Mouse (Mus musculus) R1 (cell line): ENCODE measurements around the gene Slc39a10.
"Not testable (repeated sequence)": the region's sequence is repeated elsewhere in the genome, so short reads cannot be mapped to it uniquely, and the experiment has no call there.

ENCODE experiments used
- DNase-seq: peaks from one replicate; pipeline ENCODE4 v3.0.0-alpha.2; 2018; ENCODE audit warnings: low read depth, low spot score

Slc39a10 gene

GRCm38 (mm10) chr1:46864175-46864885 is 28.3 kb downstream of the Slc39a10 start:
- no peak for DNase-seq

GRCm38 (mm10) chr1:46863434-46863833 is 29.2 kb downstream of the Slc39a10 start:
- peak; percentile 59 for DNase-seq

- DNase-seq, result no peak
Measured at GRCm38 (mm10) chr1:46860082-46860481, 32.6 kb downstream of the Slc39a10 start.

- DNase-seq, result peak; percentile 25
Measured at GRCm38 (mm10) chr1:46858579-46858978, 34.1 kb downstream of the Slc39a10 start.

- DNase-seq, result peak; percentile 21
Measured at GRCm38 (mm10) chr1:46856498-46856897, 36.2 kb downstream of the Slc39a10 start.

- DNase-seq, result no peak
Measured at GRCm38 (mm10) chr1:46854036-46854900, 38.4 kb downstream of the Slc39a10 start.

GRCm38 (mm10) chr1:46853317-46854035 is 39.2 kb downstream of the Slc39a10 start:
- DNase-seq, result peak; percentile 95

- DNase-seq, result peak; percentile 81
Measured at GRCm38 (mm10) chr1:46852600-46853272, 39.9 kb downstream of the Slc39a10 start.

- peak; percentile 21 for DNase-seq
Measured at GRCm38 (mm10) chr1:46852216-46852599, 40.4 kb downstream of the Slc39a10 start.

- DNase-seq, result no peak
Measured at GRCm38 (mm10) chr1:46851586-46851985, 41.1 kb downstream of the Slc39a10 start.

- DNase-seq, result peak; percentile 85
Measured at GRCm38 (mm10) chr1:46849758-46850157, 42.9 kb downstream of the Slc39a10 start.

GRCm38 (mm10) chr1:46845221-46845620 is 47.4 kb downstream of the Slc39a10 start:
- no peak for DNase-seq

GRCm38 (mm10) chr1:46844281-46844680 is 48.4 kb downstream of the Slc39a10 start:
- no peak for DNase-seq

- DNase-seq, result no peak
Measured at GRCm38 (mm10) chr1:46843406-46843805, 49.2 kb downstream of the Slc39a10 start.

- DNase-seq, result no peak
Measured at GRCm38 (mm10) chr1:46831927-46832326, 60.7 kb downstream of the Slc39a10 start.

GRCm38 (mm10) chr1:46830066-46830843 is 62.4 kb downstream of the Slc39a10 start:
- DNase-seq, result no peak

- DNase-seq, result no peak
Measured at GRCm38 (mm10) chr1:46822256-46822972, 70.2 kb downstream of the Slc39a10 start.

GRCm38 (mm10) chr1:46817934-46818333 is 74.7 kb downstream of the Slc39a10 start:
- DNase-seq, result no peak

- not testable (repeated sequence) for DNase-seq
Measured at GRCm38 (mm10) chr1:46808630-46809029, 84.0 kb downstream of the Slc39a10 start.

- no peak for DNase-seq
Measured at GRCm38 (mm10) chr1:46805074-46805473, 87.6 kb downstream of the Slc39a10 start.
